Mouse (Mus musculus): ENCODE data around the gene Rer1.

GRCm38 (mm10) chr4:155056724-155057123 lies 29.5 kb downstream of the Rer1 start, which contains the start of gene Plch2:
- TF ChIP-seq CTCF (IDR thresholded peaks at IDR 0.05; ENCODE audit: borderline replicate concordance, control insufficient read depth, extremely low read depth, insufficient read depth, low read length, poor library complexity) (no peak), POLR2A (IDR thresholded peaks at IDR 0.05; ENCODE audit: control insufficient read depth, extremely low read depth, insufficient read depth, low read length, poor library complexity) (no peak)

Measured in thymus, adult 2 months (tissue).